Mouse (Mus musculus): ENCODE measurements at regions not wholly inside any gene's neighbourhood (a gene's known extent, or its start where the extent isn't known, plus 50 kb on each side); places are given as distances from the start of the nearest gene placed in this dataset.

- intact Hi-C loops (cut with DNase I) = no loop called here
- DNase-seq (ENCODE audit: extremely low spot score in 1 of 2, low spot score in 2 of 2) = no peak
These were observed 240.2 kb upstream of the Zfp462 start for GRCm38 (mm10) chr4:54704696-54705095.

- no peak for DNase-seq (ENCODE audit: extremely low spot score in 1 of 2, low spot score in 2 of 2)
- intact Hi-C loops (cut with DNase I) = no loop called here
These were observed 235.1 kb upstream of the Zfp462 start for GRCm38 (mm10) chr4:54709751-54710150.

- intact Hi-C loops (cut with DNase I) = no loop called here
- DNase-seq (ENCODE audit: extremely low spot score in 1 of 2, low spot score in 2 of 2) = no peak
These were observed 231.9 kb upstream of the Zfp462 start for GRCm38 (mm10) chr4:54712929-54713328.

DNA sequence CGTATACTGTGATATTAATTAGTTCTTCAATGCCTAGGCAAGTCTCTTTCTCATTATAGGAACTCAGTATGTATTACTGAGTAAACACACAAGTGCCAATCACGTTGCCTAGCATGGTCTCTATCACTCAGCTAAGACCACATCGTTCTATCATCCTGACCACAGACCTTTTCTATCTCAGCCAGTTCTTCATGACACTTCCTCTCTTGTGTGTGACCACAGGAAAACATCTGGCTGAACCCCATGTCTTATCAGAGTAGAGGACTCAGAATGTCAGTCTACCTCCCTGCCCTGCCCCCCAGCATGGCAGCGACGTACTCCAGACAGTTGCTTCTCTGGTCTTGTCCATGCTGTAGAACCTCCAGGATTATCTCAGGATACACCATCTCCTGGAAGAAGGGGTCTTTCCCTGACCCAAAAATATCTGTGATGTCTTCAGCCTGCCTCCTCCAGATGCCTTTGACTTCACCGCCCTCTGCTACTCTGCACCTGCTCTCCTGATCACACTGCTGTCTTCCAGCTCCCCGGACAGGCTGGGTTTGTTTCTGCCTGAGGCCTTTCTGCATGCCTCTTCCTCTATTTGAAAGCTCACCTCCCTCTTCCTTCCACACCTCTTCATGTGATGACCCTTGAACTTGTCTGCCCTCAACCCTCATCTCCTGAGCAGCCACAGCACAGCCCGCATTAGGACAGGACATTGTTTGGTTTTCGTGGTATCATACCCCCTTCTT lies 230.1 kb upstream of the Zfp462 start:
- DNase-seq (ENCODE audit: extremely low spot score in 1 of 2, low spot score in 2 of 2) = no peak
- intact Hi-C loops (cut with DNase I) = no loop called here

- intact Hi-C loops (cut with DNase I) = no loop called here
- DNase-seq (ENCODE audit: extremely low spot score in 1 of 2, low spot score in 2 of 2) = peak in 1 of 2 experiments; percentile 4
These were observed 226.8 kb upstream of the Zfp462 start for GRCm38 (mm10) chr4:54718083-54718482.

- DNase-seq (ENCODE audit: extremely low spot score in 1 of 2, low spot score in 2 of 2) = no peak
- intact Hi-C loops (cut with DNase I) = no loop called here
These were observed 205.8 kb upstream of the Zfp462 start for GRCm38 (mm10) chr4:54739001-54739400.

DNA sequence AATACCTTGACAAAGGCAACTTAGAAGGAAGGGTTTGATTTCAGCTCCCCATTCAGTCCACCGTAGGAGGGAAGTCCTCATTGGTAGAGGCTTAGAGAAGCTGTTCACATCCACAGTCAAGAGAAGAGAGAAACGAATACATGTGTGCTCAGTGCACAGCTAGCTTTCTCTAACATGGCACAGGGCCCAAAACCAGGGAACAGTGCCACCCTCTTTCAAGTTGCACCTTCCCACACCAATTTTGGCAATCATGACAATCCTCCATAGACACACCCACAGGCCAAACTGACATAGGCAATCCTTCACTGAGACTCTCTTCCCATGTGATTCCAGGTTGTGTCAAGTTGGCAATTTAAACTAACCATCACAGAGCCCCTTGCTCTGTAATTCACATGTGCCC lies 193.4 kb upstream of the Zfp462 start:
- no peak for DNase-seq (ENCODE audit: extremely low spot score in 1 of 2, low spot score in 2 of 2)
- intact Hi-C loops (cut with DNase I) = no loop called here

DNA sequence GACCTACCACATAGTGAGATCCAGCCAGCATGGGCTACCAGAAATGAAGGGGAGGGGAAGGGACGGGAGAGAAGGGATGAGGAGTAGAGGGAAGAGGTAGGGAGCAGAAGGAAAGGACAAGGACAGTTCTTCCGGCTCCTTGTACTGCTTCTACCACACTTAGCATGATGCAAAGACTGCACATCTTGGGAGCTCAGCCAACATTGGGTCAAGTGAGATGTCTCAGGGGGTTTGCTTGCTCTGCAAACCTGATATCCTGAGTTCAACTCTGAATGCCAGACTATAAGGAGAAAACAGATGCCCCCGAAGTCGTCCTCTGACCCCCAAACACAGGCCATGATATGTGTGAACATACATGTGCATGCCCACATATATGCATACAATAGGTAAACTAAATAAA lies 188.4 kb upstream of the Zfp462 start:
- DNase-seq (ENCODE audit: extremely low spot score in 1 of 2, low spot score in 2 of 2) = no peak
- intact Hi-C loops (cut with DNase I) = loop anchor here (5.0 kb wide), 1 partner anchor 191 kb away; the partner anchor contains the start of gene Zfp462

DNA sequence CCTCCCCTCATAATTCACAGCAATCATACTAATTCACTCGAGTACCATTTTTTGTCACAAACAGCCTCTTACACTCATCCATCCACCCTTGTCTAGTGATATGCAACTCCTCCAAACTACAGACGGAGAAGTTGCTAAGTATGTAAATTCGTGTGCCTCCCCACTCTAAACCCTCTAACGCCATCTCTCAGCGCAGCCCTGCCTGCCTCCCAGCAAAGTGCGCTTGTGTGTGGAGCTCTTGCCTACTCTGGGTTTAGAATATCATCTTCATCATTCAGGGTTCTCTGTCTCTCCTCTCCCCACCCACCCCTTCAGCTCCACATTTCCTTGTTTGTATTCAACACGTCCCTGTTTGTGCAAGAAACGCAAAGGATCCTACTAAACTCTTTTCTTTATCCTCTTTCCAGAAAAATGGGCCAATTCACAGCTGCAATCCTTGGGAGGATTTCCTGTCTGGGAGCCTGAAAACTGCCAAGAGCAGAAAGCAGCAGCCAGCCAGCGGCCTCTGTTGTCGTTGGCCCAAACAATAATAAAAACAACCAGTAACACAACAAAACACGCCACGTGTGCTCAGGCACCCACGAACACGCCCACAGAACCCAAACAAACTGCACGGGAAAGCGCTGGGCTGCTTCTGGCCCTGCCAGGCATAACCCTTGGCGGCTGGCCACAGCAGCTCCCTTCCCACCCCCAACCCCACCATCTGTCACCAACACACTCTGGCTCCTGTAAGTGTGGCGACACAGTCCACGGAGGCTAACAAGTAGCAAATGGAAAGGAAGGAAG lies 186.9 kb upstream of the Zfp462 start:
- DNase-seq (ENCODE audit: extremely low spot score in 1 of 2, low spot score in 2 of 2) = peak; percentile 26 to 78
- intact Hi-C loops (cut with DNase I) = loop anchor here (5.0 kb wide), 1 partner anchor 189 kb away; the partner anchor contains the start of gene Zfp462

GRCm38 (mm10) chr4:54758501-54758829 lies 186.4 kb upstream of the Zfp462 start:
- intact Hi-C loops (cut with DNase I) = loop anchor here (5.0 kb wide), 1 partner anchor 189 kb away; the partner anchor contains the start of gene Zfp462

DNA sequence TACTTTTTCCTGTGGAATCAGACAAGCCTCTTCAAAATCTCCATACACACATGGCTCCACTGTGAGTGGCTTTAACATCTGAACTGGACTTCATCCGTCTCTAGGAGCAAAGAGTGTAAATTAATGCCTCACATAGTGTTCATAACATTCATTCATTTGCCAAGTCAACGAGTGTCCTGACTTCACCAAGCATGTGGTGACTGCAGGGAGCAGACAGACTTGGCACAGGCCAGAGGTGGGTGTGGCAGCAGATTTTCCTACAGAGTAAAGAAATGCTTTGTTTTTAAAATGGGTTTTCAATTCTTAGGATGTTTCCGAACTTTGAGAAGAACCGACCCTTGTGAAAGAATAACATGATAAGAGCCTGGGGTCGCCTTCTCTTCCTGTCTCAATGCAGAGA lies 183.6 kb upstream of the Zfp462 start:
- intact Hi-C loops (cut with DNase I) = no loop called here
- DNase-seq (ENCODE audit: extremely low spot score in 1 of 2, low spot score in 2 of 2) = peak in 1 of 2 experiments; percentile 25

More at GRCm38 (mm10) chr4:54758501-54758829, 186.4 kb upstream of the Zfp462 start:
- DNase-seq (ENCODE audit: extremely low spot score in 1 of 2, low spot score in 2 of 2) = no peak

- peak in 1 of 2 experiments; percentile 31 for DNase-seq (ENCODE audit: extremely low spot score in 1 of 2, low spot score in 2 of 2)
- intact Hi-C loops (cut with DNase I) = no loop called here
These were observed 179.8 kb upstream of the Zfp462 start for GRCm38 (mm10) chr4:54765045-54765444.

DNA sequence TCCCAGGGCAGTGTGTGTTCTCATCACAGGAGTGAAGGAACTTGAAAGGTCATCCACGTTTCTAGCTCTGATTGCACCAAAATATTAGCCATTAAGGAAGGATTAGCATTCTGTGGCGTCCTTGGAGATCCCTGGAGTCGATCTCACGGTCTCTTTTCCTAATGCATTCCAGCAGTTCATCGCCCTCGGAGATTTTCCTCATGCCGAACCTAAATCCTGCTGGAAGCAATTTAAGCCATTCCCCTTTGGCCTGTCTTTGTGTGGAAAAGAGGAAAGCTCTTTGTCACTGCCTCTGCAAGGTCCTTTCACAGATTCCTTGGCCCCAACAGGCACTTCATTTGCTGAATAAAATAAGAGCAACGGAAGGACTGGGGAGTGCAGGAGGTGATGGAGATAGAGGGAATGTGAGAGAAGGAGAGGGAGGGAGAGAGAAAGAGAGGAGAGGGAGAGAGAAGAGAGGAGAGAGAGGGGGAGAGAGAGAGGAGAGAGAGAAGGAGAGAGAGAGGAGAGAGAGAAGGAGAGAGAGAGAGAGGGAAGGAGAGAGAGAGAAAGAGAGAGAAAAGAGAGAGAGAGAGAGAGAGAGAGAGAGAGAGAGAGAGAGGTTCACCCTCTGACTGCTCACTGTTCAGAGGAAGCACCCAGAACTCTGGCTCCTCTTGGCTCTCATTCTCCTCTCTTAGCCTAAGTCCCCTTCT lies 177.2 kb upstream of the Zfp462 start:
- intact Hi-C loops (cut with DNase I) = no loop called here
- DNase-seq (ENCODE audit: extremely low spot score in 1 of 2, low spot score in 2 of 2) = no peak

- DNase-seq (ENCODE audit: extremely low spot score in 1 of 2, low spot score in 2 of 2) = no peak
- intact Hi-C loops (cut with DNase I) = no loop called here
These were observed 176.0 kb upstream of the Zfp462 start for GRCm38 (mm10) chr4:54768836-54769235.

- DNase-seq (ENCODE audit: extremely low spot score in 1 of 2, low spot score in 2 of 2) = peak; percentile 42 to 45
- intact Hi-C loops (cut with DNase I) = no loop called here
These were observed 170.8 kb upstream of the Zfp462 start for GRCm38 (mm10) chr4:54774066-54774465.

- DNase-seq (ENCODE audit: extremely low spot score in 1 of 2, low spot score in 2 of 2) = no peak
- intact Hi-C loops (cut with DNase I) = no loop called here
These were observed 170.1 kb upstream of the Zfp462 start for GRCm38 (mm10) chr4:54774717-54775116.

- DNase-seq (ENCODE audit: extremely low spot score in 1 of 2, low spot score in 2 of 2) = no peak
- intact Hi-C loops (cut with DNase I) = no loop called here
These were observed 164.3 kb upstream of the Zfp462 start for GRCm38 (mm10) chr4:54780511-54780910.

DNA sequence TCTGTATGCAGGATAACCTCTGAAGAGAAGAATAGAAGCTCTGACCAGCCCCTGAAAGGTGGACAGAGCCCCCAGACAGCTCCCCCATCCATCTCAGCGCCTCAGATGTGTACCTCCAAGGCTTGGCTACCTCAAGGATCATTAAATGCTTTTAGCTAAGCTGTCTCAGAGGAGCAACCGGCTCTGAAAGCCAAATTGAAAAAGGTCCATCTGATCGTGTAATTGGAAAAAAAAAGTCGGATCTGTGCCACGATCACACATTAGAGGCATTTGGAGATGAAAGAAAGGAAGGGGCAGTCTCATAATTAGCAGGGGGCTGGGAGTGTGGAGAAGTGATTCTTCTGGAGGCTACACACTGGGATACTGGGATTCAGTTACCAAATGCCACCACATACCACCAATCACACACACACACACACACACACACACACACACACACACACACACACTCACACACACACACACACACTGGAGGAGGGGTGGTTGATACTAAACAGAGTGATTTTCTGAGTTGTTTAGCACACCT lies 153.6 kb upstream of the Zfp462 start:
- intact Hi-C loops (cut with DNase I) = no loop called here
- DNase-seq (ENCODE audit: extremely low spot score in 1 of 2, low spot score in 2 of 2) = no peak

DNA sequence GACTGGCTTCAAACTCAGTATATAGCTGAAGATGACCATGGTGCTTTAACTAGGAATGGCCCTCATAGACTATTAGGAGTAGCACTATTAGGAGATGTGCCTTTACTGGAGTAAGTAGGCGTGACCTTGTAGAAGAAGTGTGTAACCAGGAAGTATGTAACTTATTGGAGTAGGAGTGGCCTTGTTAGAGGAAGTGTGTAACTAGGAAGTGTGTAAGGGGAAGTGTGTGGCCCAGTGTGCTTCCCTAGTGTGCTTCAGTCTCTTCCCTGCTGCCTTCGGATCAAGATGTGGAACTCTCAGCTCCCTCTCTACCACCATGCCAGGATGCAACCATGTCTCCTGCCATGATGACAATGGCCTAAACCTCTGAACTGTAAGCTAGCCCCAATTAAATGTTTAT lies 151.0 kb upstream of the Zfp462 start:
- DNase-seq (ENCODE audit: extremely low spot score in 1 of 2, low spot score in 2 of 2) = no peak
- intact Hi-C loops (cut with DNase I) = no loop called here

Data from left cerebral cortex, postnatal 10 days (tissue).